Mouse (Mus musculus) midbrain, postnatal 0 days (tissue): ENCODE measurements around the gene Gapvd1. TPM values are rescaled to one million over a fixed set of nuclear protein-coding genes. Genes with fewer than 3 reads are reported as not detected.

Experiments
- ATAC-seq: fragments of 200-750 bp; cut with Nextera tagmentation; 2 replicates; pipeline ENCODE4 v1.8.0; 2017; ENCODE audit warnings: moderate number of reproducible peaks, mild to moderate bottlenecking, moderate TSS enrichment, moderate library complexity; ENCODE audit not compliant: low FRiP score
- DNase-seq: peaks from one replicate; pipeline ENCODE4 v3.0.0-alpha.2; 2015; ENCODE audit warnings: low spot score
- H3K27ac ChIP-seq: fragments of 300-500 bp; sonication (generic); 2 replicates; pipeline ENCODE4 v1.5.1; 2014; ENCODE audit warnings: low read depth, mild to moderate bottlenecking, low read length, mixed read lengths
- H3K27me3 ChIP-seq: fragments of 300-500 bp; sonication (generic); 2 replicates; pipeline ENCODE4 v1.6.1; 2014; ENCODE audit warnings: low read length, control low read depth, mixed read lengths; ENCODE audit not compliant: insufficient read depth
- H3K36me3 ChIP-seq: fragments of 300-500 bp; sonication (generic); 2 replicates; pipeline ENCODE4 v1.6.1; 2014; ENCODE audit warnings: low read length, control low read depth, mixed read lengths; ENCODE audit not compliant: insufficient read depth
- H3K4me1 ChIP-seq: fragments of 300-500 bp; sonication (generic); 2 replicates; pipeline ENCODE4 v1.6.1; 2014; ENCODE audit warnings: mild to moderate bottlenecking, control low read depth, antibody characterized with exemption, low read length, mixed read lengths; ENCODE audit not compliant: insufficient read depth
- H3K4me2 ChIP-seq: fragments of 300-500 bp; sonication (generic); 2 replicates; pipeline ENCODE4 v1.6.1; 2014; ENCODE audit warnings: low read depth, mild to moderate bottlenecking, low read length, mixed read lengths; ENCODE audit not compliant: poor library complexity, severe bottlenecking
- H3K4me3 ChIP-seq: fragments of 300-500 bp; sonication (generic); 2 replicates; pipeline ENCODE4 v1.5.1; 2014; ENCODE audit warnings: low read depth, mild to moderate bottlenecking, low read length, moderate library complexity
- H3K9ac ChIP-seq: fragments of 300-500 bp; sonication (generic); replicated peaks from 2 replicates; pipeline ENCODE4 v1.6.1; 2014; ENCODE audit warnings: mild to moderate bottlenecking, low read length, moderate library complexity, mixed read lengths; ENCODE audit not compliant: poor library complexity, severe bottlenecking
- H3K9me3 ChIP-seq: fragments of 300-500 bp; sonication (generic); 2 replicates; pipeline ENCODE4 v1.6.1; 2016; ENCODE audit warnings: low read length, control low read depth
- CTCF ChIP-seq: IDR thresholded peaks from 2 replicates; pipeline ENCODE4 v1.5.1; 2016; ENCODE audit warnings: antibody characterized with exemption, mild to moderate bottlenecking
- WGBS: fragments of 180-500 bp; shearing (Covaris S2); extraction: QIAGEN DNeasy Blood & Tissue Kit; methylation state at CpG from one replicate; pipeline ENCODE4 v1.1.7; 2014; 5-methylcytosine and 5-hydroxymethylcytosine counted together
- polyA plus RNA-seq: library from polyadenylated mRNA; unstranded; fragments of >200 nt; fragmentation: Nextera tagmentation; extraction: Ambion mirVana; gene quantifications from 2 replicates; pipeline ENCODE4 v1.2.1, GENCODE M21; 2015
- total RNA-seq: library from RNA; depleted of rRNA; stranded (reverse); fragments of >200 nt; gene quantifications from 2 replicates; pipeline ENCODE4 v1.2.3, GENCODE M21; 2014

Gapvd1 gene
- total and polyA plus RNA-seq, 2 experiments from 2014 or later = 87.9 to 89.2 TPM

GRCm38 (mm10) chr2:34673846-34674245 lies 81.2 kb downstream of the Gapvd1 start:
- no peak overlapping the region for H3K4me2 ChIP-seq
- H3K4me1 ChIP-seq = no peaks in the 10 kb centered on the region
- H3K27ac ChIP-seq = no peak overlapping the region
- 89% methylated on average over 11 of the region's 11 CpGs for WGBS
- TF ChIP-seq CTCF = no peak
- DNase-seq (no peak), ATAC-seq (no peak)
- H3K9ac ChIP-seq = no peak overlapping the region
- no peak overlapping the region for H3K4me3 ChIP-seq
- peaks cover 36% of the 10 kb centered on the region for H3K36me3 ChIP-seq
- no peaks in the 10 kb centered on the region for H3K9me3 ChIP-seq
- H3K27me3 ChIP-seq = no peaks in the 10 kb centered on the region

GRCm38 (mm10) chr2:34671385-34672026 lies 83.5 kb downstream of the Gapvd1 start:
- ATAC-seq = peak; percentile 64
- 33% methylated on average over 31 of the region's 31 CpGs for WGBS
- H3K4me1 ChIP-seq = no peaks in the 10 kb centered on the region
- peak overlapping the region; percentile 23 for H3K4me3 ChIP-seq
- H3K36me3 ChIP-seq = peaks cover 13% of the 10 kb centered on the region
- H3K27me3 ChIP-seq = no peaks in the 10 kb centered on the region
- TF ChIP-seq CTCF = peak; percentile 80
- no peaks in the 10 kb centered on the region for H3K9me3 ChIP-seq
- H3K27ac ChIP-seq = peak overlapping the region; percentile 19; the same call in 1 of the 2 replicates
- peak; percentile 88 for DNase-seq
- peak overlapping the region; percentile 53 for H3K4me2 ChIP-seq
- H3K9ac ChIP-seq = peak overlapping the region; percentile 1; the same call in 1 of the 2 replicates

- ATAC-seq (no peak), DNase-seq (no peak)
- Histone ChIP-seq H3K4me1 (no peaks in the 10 kb centered on the region), H3K9ac (no peak overlapping the region), H3K4me3 (no peak overlapping the region), H3K36me3 (peaks cover 5% of the 10 kb centered on the region), H3K4me2 (no peak overlapping the region), H3K27me3 (no peaks in the 10 kb centered on the region), H3K9me3 (no peaks in the 10 kb centered on the region), H3K27ac (no peak overlapping the region)
- WGBS = 82% methylated on average over 6 of the region's 6 CpGs
- TF ChIP-seq CTCF = no peak
These were observed 84.6 kb downstream of the Gapvd1 start for GRCm38 (mm10) chr2:34670470-34670869.

- H3K4me3 ChIP-seq = no peak overlapping the region
- no peak for TF ChIP-seq CTCF
- H3K36me3 ChIP-seq = no peaks in the 10 kb centered on the region
- H3K27me3 ChIP-seq = no peaks in the 10 kb centered on the region
- 64% methylated on average over 8 of the region's 8 CpGs for WGBS
- no peaks in the 10 kb centered on the region for H3K4me1 ChIP-seq
- DNase-seq = no peak
- ATAC-seq = no peak
- no peaks in the 10 kb centered on the region for H3K9me3 ChIP-seq
- no peak overlapping the region for H3K27ac ChIP-seq
- H3K4me2 ChIP-seq = no peak overlapping the region
- H3K9ac ChIP-seq = no peak overlapping the region
These were observed 85.8 kb downstream of the Gapvd1 start for GRCm38 (mm10) chr2:34669203-34669746.

GRCm38 (mm10) chr2:34668440-34669191 lies 86.4 kb downstream of the Gapvd1 start:
- Histone ChIP-seq H3K4me3 (no peak overlapping the region), H3K9ac (no peak overlapping the region), H3K36me3 (no peaks in the 10 kb centered on the region), H3K4me1 (no peaks in the 10 kb centered on the region), H3K27ac (no peak overlapping the region), H3K9me3 (no peaks in the 10 kb centered on the region), H3K4me2 (no peak overlapping the region), H3K27me3 (no peaks in the 10 kb centered on the region)
- ATAC-seq (no peak), DNase-seq (peak; percentile 66)
- 45% methylated on average over 17 of the region's 17 CpGs for WGBS
- TF ChIP-seq CTCF = no peak

GRCm38 (mm10) chr2:34667820-34668219 lies 87.2 kb downstream of the Gapvd1 start:
- DNase-seq (peak; percentile 47), ATAC-seq (no peak)
- no peak for TF ChIP-seq CTCF
- H3K27ac ChIP-seq = no peak overlapping the region
- H3K36me3 ChIP-seq = no peaks in the 10 kb centered on the region
- no peaks in the 10 kb centered on the region for H3K4me1 ChIP-seq
- no peak overlapping the region for H3K4me3 ChIP-seq
- H3K4me2 ChIP-seq = no peak overlapping the region
- no peaks in the 10 kb centered on the region for H3K27me3 ChIP-seq
- WGBS = 28% methylated on average over 10 of the region's 10 CpGs
- no peak overlapping the region for H3K9ac ChIP-seq
- no peaks in the 10 kb centered on the region for H3K9me3 ChIP-seq
